8 mouse cellular contexts compared by ENCODE assay signal in the genomic region with DNA sequence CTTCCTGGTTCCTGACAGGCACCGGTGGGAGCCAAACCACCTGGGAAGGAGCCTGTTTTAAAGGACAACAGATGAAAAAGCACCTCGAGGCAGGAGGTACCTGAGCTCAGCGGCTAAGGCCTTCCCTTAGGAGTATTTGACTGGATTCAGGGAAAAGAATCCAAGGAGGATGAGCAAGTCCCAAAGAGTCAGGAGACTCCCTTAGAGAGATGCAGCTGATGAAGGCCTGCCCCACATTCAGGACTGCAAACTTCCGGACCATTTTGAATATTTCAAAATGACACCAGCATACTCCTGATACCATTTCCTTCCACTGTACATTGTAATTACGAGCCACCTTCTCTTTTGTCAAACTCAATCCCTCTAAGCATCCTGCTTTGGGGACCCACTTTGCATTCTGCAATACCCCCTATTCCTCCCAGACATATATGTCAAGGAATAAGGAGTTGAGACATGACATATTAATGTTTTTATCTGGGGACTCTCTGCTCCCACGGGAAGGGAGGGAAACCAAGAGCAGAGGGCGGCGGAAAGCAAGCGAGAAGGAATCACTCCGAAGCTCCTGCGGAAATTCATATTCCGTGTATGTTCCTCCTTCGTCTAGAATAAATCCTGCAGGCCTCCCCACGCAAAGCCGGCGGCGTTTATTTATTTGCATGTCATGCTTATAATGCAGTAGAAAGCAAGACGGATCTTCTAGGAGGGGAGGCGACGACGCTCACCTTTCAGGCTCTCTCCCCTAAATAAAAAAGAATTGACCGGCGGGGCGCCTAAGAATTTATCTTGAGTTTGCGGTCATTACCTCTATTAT.
A peak's percentile ranks its signal among the peaks of the same experiment; 100 is the strongest.
DNase-seq lines count a peak whose midpoint lies in the region; ATAC-seq lines count a peak whose summit lies in the region.

No protein-coding gene starts in this region.

- DNase-seq in forebrain, embryonic 11.5 days (ENCODE audit: low spot score): peak; percentile 53
- peak; percentile 6 for DNase-seq in ES-CJ7 (ENCODE audit: low read depth, low spot score)
- DNase-seq in embryonic facial prominence, embryonic 11.5 days (ENCODE audit: low spot score): peak; percentile 36
- DNase-seq in limb, embryonic 11.5 days (ENCODE audit: low spot score): peak; percentile 44
- DNase-seq in spleen, postnatal 14 days (ENCODE audit: low spot score in 2 of 2): no peak
- DNase-seq in layer of hippocampus, postnatal 25 days (ENCODE audit: extremely low spot score in 1 of 2, low spot score in 1 of 2): no peak
- DNase-seq in thymus, postnatal 25 days: no peak

- H3K9me3 ChIP-seq in forebrain, embryonic 11.5 days (ENCODE audit: control insufficient read depth, low read length): no peaks in the 10 kb centered on the region
- H3K9me3 ChIP-seq in forebrain, embryonic 15.5 days: no peaks in the 10 kb centered on the region
- no peaks in the 10 kb centered on the region for H3K9me3 ChIP-seq in embryonic facial prominence, embryonic 11.5 days (replicated peaks; ENCODE audit: control insufficient read depth, low read length)
- no peaks in the 10 kb centered on the region for H3K9me3 ChIP-seq in limb, embryonic 11.5 days (ENCODE audit: control insufficient read depth, low read length)

- peaks cover 37% of the 10 kb centered on the region for H3K27me3 ChIP-seq in forebrain, embryonic 11.5 days (ENCODE audit: control insufficient read depth, insufficient read depth, low read length)
- peaks cover 52% of the 10 kb centered on the region for H3K27me3 ChIP-seq in forebrain, embryonic 15.5 days
- peaks cover 3% of the 10 kb centered on the region for H3K27me3 ChIP-seq in embryonic facial prominence, embryonic 11.5 days (ENCODE audit: control insufficient read depth, insufficient read depth, low read length)
- peaks cover 33% of the 10 kb centered on the region for H3K27me3 ChIP-seq in limb, embryonic 11.5 days (ENCODE audit: control insufficient read depth, insufficient read depth, low read length)

- ATAC-seq in forebrain, embryonic 11.5 days (replicated peaks; ENCODE audit: low FRiP score): no peak
- ATAC-seq in forebrain, embryonic 15.5 days (replicated peaks): no peak
- no peak for ATAC-seq in embryonic facial prominence, embryonic 11.5 days (replicated peaks; ENCODE audit: insufficient number of reproducible peaks, low FRiP score, low TSS enrichment, low read depth)
- no peak for ATAC-seq in limb, embryonic 11.5 days (ENCODE audit: insufficient number of reproducible peaks, low FRiP score, low TSS enrichment, low read depth)

- H3K4me2 ChIP-seq in forebrain, embryonic 11.5 days (ENCODE audit: low read depth, low read length, severe bottlenecking): no peak overlapping the region
- no peak overlapping the region for H3K4me2 ChIP-seq in forebrain, embryonic 15.5 days (replicated peaks)
- H3K4me2 ChIP-seq in embryonic facial prominence, embryonic 11.5 days (ENCODE audit: low read depth, low read length): peak overlapping the region; percentile 10; the same call in 1 of the 2 replicates
- H3K4me2 ChIP-seq in limb, embryonic 11.5 days (ENCODE audit: low read depth, severe bottlenecking): peak overlapping the region; percentile 0; the same call in 1 of the 2 replicates

- no peak overlapping the region for H3K9ac ChIP-seq in forebrain, embryonic 11.5 days (ENCODE audit: low read length)
- H3K9ac ChIP-seq in forebrain, embryonic 15.5 days (replicated peaks): no peak overlapping the region
- H3K9ac ChIP-seq in embryonic facial prominence, embryonic 11.5 days (replicated peaks; ENCODE audit: low read length): no peak overlapping the region; the same call in 1 of the 2 replicates
- no peak overlapping the region for H3K9ac ChIP-seq in limb, embryonic 11.5 days (ENCODE audit: low read length)

- no peak overlapping the region for H3K27ac ChIP-seq in forebrain, embryonic 11.5 days (ENCODE audit: low read depth, low read length)
- H3K27ac ChIP-seq in forebrain, embryonic 15.5 days (replicated peaks): no peak overlapping the region
- H3K27ac ChIP-seq in embryonic facial prominence, embryonic 11.5 days (replicated peaks; ENCODE audit: low read depth, low read length): no peak overlapping the region
- H3K27ac ChIP-seq in limb, embryonic 11.5 days (replicated peaks; ENCODE audit: low read depth, low read length): no peak overlapping the region

- peaks cover 9% of the 10 kb centered on the region; the same call in 1 of the 2 replicates for H3K4me1 ChIP-seq in forebrain, embryonic 11.5 days (replicated peaks; ENCODE audit: control insufficient read depth, insufficient read depth, low read length)
- H3K4me1 ChIP-seq in forebrain, embryonic 15.5 days: peaks cover 24% of the 10 kb centered on the region
- 0 out of 2 replicates have a peak, but pooled peaks cover 3% of the 10 kb centered on the region for H3K4me1 ChIP-seq in embryonic facial prominence, embryonic 11.5 days (ENCODE audit: control insufficient read depth, insufficient read depth, low read length)
- no peaks in the 10 kb centered on the region for H3K4me1 ChIP-seq in limb, embryonic 11.5 days (ENCODE audit: control insufficient read depth, insufficient read depth, low read length)

- H3K4me3 ChIP-seq in forebrain, embryonic 11.5 days (ENCODE audit: low read depth, low read length): no peak overlapping the region
- no peak overlapping the region for H3K4me3 ChIP-seq in forebrain, embryonic 15.5 days
- 0 out of 2 replicates have a peak overlapping the region, but pooled peaks have one; percentile 7 for H3K4me3 ChIP-seq in embryonic facial prominence, embryonic 11.5 days (ENCODE audit: low read depth, low read length)
- H3K4me3 ChIP-seq in limb, embryonic 11.5 days (ENCODE audit: low read depth, low read length): 0 out of 2 replicates have a peak overlapping the region, but pooled peaks have one; percentile 27

- WGBS in forebrain, embryonic 11.5 days: under 1% methylated on average over 25 of the region's 25 CpGs
- 3% methylated on average over 25 of the region's 25 CpGs for WGBS in forebrain, embryonic 15.5 days
- 2% methylated on average over 25 of the region's 25 CpGs for WGBS in embryonic facial prominence, embryonic 11.5 days
- 2% methylated on average over 25 of the region's 25 CpGs for WGBS in limb, embryonic 11.5 days

- H3K36me3 ChIP-seq in forebrain, embryonic 11.5 days (ENCODE audit: control insufficient read depth, insufficient read depth, low read length): no peaks in the 10 kb centered on the region
- H3K36me3 ChIP-seq in forebrain, embryonic 15.5 days: no peaks in the 10 kb centered on the region
- no peaks in the 10 kb centered on the region for H3K36me3 ChIP-seq in embryonic facial prominence, embryonic 11.5 days (replicated peaks; ENCODE audit: control insufficient read depth, insufficient read depth, low read depth, low read length)
- H3K36me3 ChIP-seq in limb, embryonic 11.5 days (ENCODE audit: control insufficient read depth, insufficient read depth, low read length): no peaks in the 10 kb centered on the region

Comparison
In these comparisons a context has a peak if more than half of its experiments do, and no peak if none do; other contexts are left out.
1. DNase-seq: peak in forebrain, embryonic 11.5 days (single experiment), ES-CJ7 (single experiment), embryonic facial prominence, embryonic 11.5 days (single experiment) and limb, embryonic 11.5 days (single experiment); none in spleen, postnatal 14 days (0 of 2), layer of hippocampus, postnatal 25 days (0 of 2) and thymus, postnatal 25 days (single experiment).
2. H3K4me2 ChIP-seq: peak in embryonic facial prominence, embryonic 11.5 days (single experiment) and limb, embryonic 11.5 days (single experiment); none in forebrain, embryonic 11.5 days (single experiment) and forebrain, embryonic 15.5 days (single experiment).
3. H3K4me3 ChIP-seq: peak in embryonic facial prominence, embryonic 11.5 days (single experiment) and limb, embryonic 11.5 days (single experiment); none in forebrain, embryonic 11.5 days (single experiment) and forebrain, embryonic 15.5 days (single experiment).